ENCODE assay signal across 21 mouse cellular contexts in genomic region chr11:83544214-83544613, GRCm38 (mm10). TPM values are rescaled to one million over a fixed set of nuclear protein-coding genes. Genes with fewer than 3 reads are reported as not detected.
A peak's percentile ranks its signal among the peaks of the same experiment; 100 is the strongest.
DNase-seq lines count a peak whose midpoint lies in the region; ATAC-seq and TF ChIP-seq lines count a peak whose summit lies in the region.
"Had no signal": no experiment of that assay in that cellular context is flagged by ENCODE, and none has a peak within 500 bp of the region (broad histone marks: within the 10 kb centered on the region; RNA-seq: fewer than 3 reads in every experiment).

No protein-coding gene starts in this region.

- H3K9ac ChIP-seq in kidney, embryonic 16.5 days (replicated peaks; ENCODE audit: low read length): no peak overlapping the region
- H3K9ac ChIP-seq in stomach, embryonic 14.5 days (replicated peaks; ENCODE audit: low read depth, low read length): no peak overlapping the region
- no peak overlapping the region for H3K9ac ChIP-seq in stomach, postnatal 0 days (ENCODE audit: low read length)
- H3K9ac ChIP-seq in intestine, embryonic 15.5 days: no peak overlapping the region
- H3K9ac ChIP-seq: forebrain, postnatal 0 days; hindbrain, embryonic 13.5 days had no signal

- H3K27me3 ChIP-seq in kidney, embryonic 16.5 days (ENCODE audit: insufficient read depth, low read length): no peaks in the 10 kb centered on the region
- H3K27me3 ChIP-seq in stomach, embryonic 14.5 days (ENCODE audit: control insufficient read depth, insufficient read depth, low read length): no peaks in the 10 kb centered on the region
- H3K27me3 ChIP-seq in stomach, postnatal 0 days (ENCODE audit: control insufficient read depth, insufficient read depth, low read length): no peaks in the 10 kb centered on the region
- H3K27me3 ChIP-seq in intestine, embryonic 15.5 days (replicated peaks): no peaks in the 10 kb centered on the region
- H3K27me3 ChIP-seq: hindbrain, embryonic 13.5 days had no signal

- no peak for TF ChIP-seq EP300 in stomach, postnatal 0 days (optimal IDR thresholded peaks at IDR 0.05)

- no peak overlapping the region for H3K27ac ChIP-seq in kidney, embryonic 16.5 days (ENCODE audit: low read length)
- H3K27ac ChIP-seq in stomach, embryonic 14.5 days (ENCODE audit: low read length): no peak overlapping the region
- no peak overlapping the region for H3K27ac ChIP-seq in stomach, postnatal 0 days (replicated peaks)
- H3K27ac ChIP-seq in intestine, embryonic 15.5 days: no peak overlapping the region
- H3K27ac ChIP-seq in gastrocnemius, adult 2 months: no peak overlapping the region
- H3K27ac ChIP-seq: hindbrain, embryonic 13.5 days had no signal

- no peaks in the 10 kb centered on the region for H3K36me3 ChIP-seq in kidney, embryonic 16.5 days (ENCODE audit: insufficient read depth, low read length)
- no peaks in the 10 kb centered on the region for H3K36me3 ChIP-seq in stomach, embryonic 14.5 days (ENCODE audit: control insufficient read depth, insufficient read depth, low read length)
- H3K36me3 ChIP-seq in stomach, postnatal 0 days (ENCODE audit: control insufficient read depth, insufficient read depth, low read length): no peaks in the 10 kb centered on the region
- no peaks in the 10 kb centered on the region for H3K36me3 ChIP-seq in intestine, embryonic 15.5 days
- H3K36me3 ChIP-seq: G1E; hindbrain, embryonic 13.5 days had no signal

- peak; percentile 49; the same call in 1 of the 2 replicates for ATAC-seq in kidney, embryonic 16.5 days (ENCODE audit: low FRiP score, low TSS enrichment)
- ATAC-seq in stomach, embryonic 14.5 days (ENCODE audit: insufficient number of reproducible peaks, insufficient read depth, low FRiP score, low read depth): peak; percentile 63; the same call in 1 of the 2 replicates
- ATAC-seq in stomach, postnatal 0 days (ENCODE audit: low FRiP score, low TSS enrichment): no peak
- peak; percentile 36; the same call in 1 of the 2 replicates for ATAC-seq in intestine, embryonic 15.5 days
- ATAC-seq: forebrain, postnatal 0 days had no signal

- intact Hi-C loops in gastrocnemius, postnatal 36 days (cut with DNase I): no loop called here
- intact Hi-C loops in gastrocnemius, adult 2 months (cut with DNase I): no loop called here

- H3K4me2 ChIP-seq in kidney, embryonic 16.5 days (replicated peaks; ENCODE audit: low read depth, low read length): no peak overlapping the region
- H3K4me2 ChIP-seq in stomach, embryonic 14.5 days (replicated peaks; ENCODE audit: low read depth, low read length): no peak overlapping the region
- H3K4me2 ChIP-seq in stomach, postnatal 0 days (replicated peaks; ENCODE audit: low read depth): no peak overlapping the region
- no peak overlapping the region for H3K4me2 ChIP-seq in intestine, embryonic 15.5 days (replicated peaks)
- H3K4me2 ChIP-seq: hindbrain, embryonic 13.5 days; midbrain, embryonic 11.5 days had no signal

- no peak for TF ChIP-seq CTCF in stomach, postnatal 0 days (IDR thresholded peaks at IDR 0.05; ENCODE audit: low read depth)
- TF ChIP-seq CTCF in gastrocnemius, adult 2 months (IDR thresholded peaks at IDR 0.05): no peak

- H3K4me3 ChIP-seq in kidney, embryonic 16.5 days (ENCODE audit: low read length): no peak overlapping the region
- no peak overlapping the region for H3K4me3 ChIP-seq in stomach, embryonic 14.5 days (ENCODE audit: low read depth, low read length)
- H3K4me3 ChIP-seq in stomach, postnatal 0 days (ENCODE audit: low read depth, low read length): no peak overlapping the region
- H3K4me3 ChIP-seq in intestine, embryonic 15.5 days (replicated peaks): no peak overlapping the region
- H3K4me3 ChIP-seq in gastrocnemius, adult 2 months: no peak overlapping the region
- H3K4me3 ChIP-seq: erythroblast, embryonic 14.5 days; hindbrain, embryonic 13.5 days had no signal

- no peaks in the 10 kb centered on the region for H3K9me3 ChIP-seq in kidney, embryonic 16.5 days (ENCODE audit: low read length)
- no peaks in the 10 kb centered on the region for H3K9me3 ChIP-seq in stomach, embryonic 14.5 days (ENCODE audit: control insufficient read depth, low read depth, low read length)
- H3K9me3 ChIP-seq in stomach, postnatal 0 days (ENCODE audit: control insufficient read depth, low read length): no peaks in the 10 kb centered on the region
- H3K9me3 ChIP-seq in intestine, embryonic 15.5 days: no peaks in the 10 kb centered on the region
- H3K9me3 ChIP-seq: G1E; hindbrain, embryonic 13.5 days had no signal

- 66% methylated on average over 3 of the region's 3 CpGs for WGBS in kidney, embryonic 16.5 days
- 50% methylated on average over 3 of the region's 3 CpGs for WGBS in stomach, embryonic 14.5 days
- 44% methylated on average over 3 of the region's 3 CpGs for WGBS in stomach, postnatal 0 days
- 60% methylated on average over 3 of the region's 3 CpGs for WGBS in intestine, embryonic 15.5 days

- no peak for DNase-seq in kidney, postnatal 14 days
- no peak for DNase-seq in stomach, postnatal 0 days (ENCODE audit: low spot score)
- DNase-seq in T-cell, adult 2 months (ENCODE audit: low spot score): no peak
- DNase-seq in gastrocnemius, postnatal 36 days: no peak
- DNase-seq in gastrocnemius, adult 2 months: no peak
- DNase-seq: cerebellum, adult 11-12 months; forebrain, postnatal 0 days; gastrocnemius, postnatal 25 days; kidney, adult 9 months; lung, adult 18-20 months; thymus, postnatal 4 days had no signal

- H3K4me1 ChIP-seq in kidney, embryonic 16.5 days (ENCODE audit: insufficient read depth, low read length): 0 out of 2 replicates have a peak, but pooled peaks cover under 1% of the 10 kb centered on the region
- H3K4me1 ChIP-seq in stomach, embryonic 14.5 days (ENCODE audit: control insufficient read depth, insufficient read depth, low read length): no peaks in the 10 kb centered on the region
- no peaks in the 10 kb centered on the region for H3K4me1 ChIP-seq in stomach, postnatal 0 days (replicated peaks; ENCODE audit: control insufficient read depth, insufficient read depth)
- H3K4me1 ChIP-seq in intestine, embryonic 15.5 days (replicated peaks): no peaks in the 10 kb centered on the region
- H3K4me1 ChIP-seq: hindbrain, embryonic 13.5 days had no signal

RNA-seq across cellular contexts. Expression of gene Ccl5, which starts 13.9 kb away (rescaled TPM):
- polyA plus RNA-seq in kidney, embryonic 16.5 days (2015; fragmentation: Nextera tagmentation; extraction: Ambion mirVana): 0.37 and 0.52 TPM in 2 replicates
- 0.69 and 1.0 TPM in 2 replicates for polyA plus RNA-seq in stomach, embryonic 14.5 days (2014; fragmentation: Nextera tagmentation; extraction: Ambion mirVana)
- 0.33 and 1.1 TPM in 2 replicates for polyA plus RNA-seq in stomach, postnatal 0 days (2015; fragmentation: Nextera tagmentation; extraction: Ambion mirVana)
- 3.1 and 3.7 TPM in 2 replicates for polyA plus RNA-seq in intestine, embryonic 15.5 days (2015; fragmentation: Nextera tagmentation; extraction: Ambion mirVana)
- not detected for total RNA-seq in gastrocnemius, postnatal 36 days (2021)
- not detected for total RNA-seq in gastrocnemius, adult 2 months (2021)
- total RNA-seq: forebrain, postnatal 0 days; gastrocnemius, postnatal 25 days; left cerebral cortex, postnatal 25 days had no signal
- polyA plus RNA-seq: erythroblast, embryonic 14.5 days; G1E; hindbrain, embryonic 13.5 days; midbrain, embryonic 11.5 days had no signal

RNA-seq across cellular contexts. Expression of gene Heatr9, which starts 22.2 kb away (rescaled TPM):
- polyA plus RNA-seq in kidney, embryonic 16.5 days (2015; fragmentation: Nextera tagmentation; extraction: Ambion mirVana): 0.07 TPM in 1 of 2 replicates, not detected in the other
- not detected in 2 replicates for polyA plus RNA-seq in stomach, embryonic 14.5 days (2014; fragmentation: Nextera tagmentation; extraction: Ambion mirVana)
- polyA plus RNA-seq in stomach, postnatal 0 days (2015; fragmentation: Nextera tagmentation; extraction: Ambion mirVana): not detected in 2 replicates
- polyA plus RNA-seq in intestine, embryonic 15.5 days (2015; fragmentation: Nextera tagmentation; extraction: Ambion mirVana): not detected in 2 replicates
- total RNA-seq in gastrocnemius, postnatal 36 days (2021): not detected
- total RNA-seq in gastrocnemius, adult 2 months (2021): not detected
- total RNA-seq: forebrain, postnatal 0 days; G1E; gastrocnemius, postnatal 25 days; left cerebral cortex, postnatal 25 days had no signal
- polyA plus RNA-seq: C2C12; erythroblast, embryonic 14.5 days; forebrain, postnatal 0 days; G1E; heart, embryonic 14.5 days; hindbrain, embryonic 13.5 days; midbrain, embryonic 11.5 days had no signal

RNA-seq across cellular contexts. Expression of gene Ccl9, which starts 34.2 kb away (rescaled TPM):
- polyA plus RNA-seq in kidney, embryonic 16.5 days (2015; fragmentation: Nextera tagmentation; extraction: Ambion mirVana): 2.2 and 3.5 TPM in 2 replicates
- polyA plus RNA-seq in stomach, embryonic 14.5 days (2014; fragmentation: Nextera tagmentation; extraction: Ambion mirVana): 1.9 and 4.4 TPM in 2 replicates
- 2.5 and 3.5 TPM in 2 replicates for polyA plus RNA-seq in stomach, postnatal 0 days (2015; fragmentation: Nextera tagmentation; extraction: Ambion mirVana)
- 29.4 and 35.4 TPM in 2 replicates for polyA plus RNA-seq in intestine, embryonic 15.5 days (2015; fragmentation: Nextera tagmentation; extraction: Ambion mirVana)
- total RNA-seq in gastrocnemius, postnatal 36 days (2021): 1 to 10 TPM; 3.0 to 3.4 TPM
- total RNA-seq in gastrocnemius, adult 2 months (2021): 1 to 10 TPM; 2.4 to 6.2 TPM
- polyA plus RNA-seq: erythroblast, embryonic 14.5 days had no signal

RNA-seq across cellular contexts. Expression of gene Ccl6, which starts 48.7 kb away (rescaled TPM):
- polyA plus RNA-seq in kidney, embryonic 16.5 days (2015; fragmentation: Nextera tagmentation; extraction: Ambion mirVana): 5.3 and 5.4 TPM in 2 replicates
- polyA plus RNA-seq in stomach, embryonic 14.5 days (2014; fragmentation: Nextera tagmentation; extraction: Ambion mirVana): 2.2 and 3.4 TPM in 2 replicates
- 57.9 and 58.5 TPM in 2 replicates for polyA plus RNA-seq in stomach, postnatal 0 days (2015; fragmentation: Nextera tagmentation; extraction: Ambion mirVana)
- polyA plus RNA-seq in intestine, embryonic 15.5 days (2015; fragmentation: Nextera tagmentation; extraction: Ambion mirVana): 13.3 and 17.0 TPM in 2 replicates
- 1 to 10 TPM; 4.2 to 9.4 TPM for total RNA-seq in gastrocnemius, postnatal 36 days (2021)
- total RNA-seq in gastrocnemius, adult 2 months (2021): 1 to 10 TPM; 5.5 to 9.3 TPM
- polyA plus RNA-seq: C2C12; erythroblast, embryonic 14.5 days had no signal
